Mouse (Mus musculus) G1E (cell line): ENCODE results near the gene Kcna7. TPM values are rescaled to one million over a fixed set of nuclear protein-coding genes. Genes with fewer than 3 reads are reported as not detected.
A peak's percentile ranks its signal among the peaks of the same experiment; 100 is the strongest.
"Not testable (repeated sequence)": the region's sequence is repeated elsewhere in the genome, so short reads cannot be mapped to it uniquely, and the experiment has no call there.

ENCODE experiments used
- ATAC-seq: 2 replicates; pipeline ENCODE4 v1.8.0; 2016; ENCODE audit warnings: mild to moderate bottlenecking; ENCODE audit not compliant: insufficient number of reproducible peaks, poor library complexity, low FRiP score, severe bottlenecking; ENCODE audit errors: extremely low read depth
- DNase-seq: peaks from one replicate; pipeline ENCODE4 v3.0.0; 2012; ENCODE audit warnings: low spot score
- H3K27me3 ChIP-seq: 2 replicates; pipeline ENCODE4 v1.6.1; 2012; ENCODE audit warnings: mild to moderate bottlenecking, low read length, inconsistent platforms; ENCODE audit not compliant: insufficient read depth
- H3K36me3 ChIP-seq: replicated peaks from 2 replicates; pipeline ENCODE3; 2012; ENCODE audit warnings: mild to moderate bottlenecking, inconsistent platforms
- H3K4me1 ChIP-seq: 2 replicates; pipeline ENCODE4 v1.6.1; 2012; ENCODE audit warnings: low read depth, low read length, inconsistent platforms, mixed read lengths; ENCODE audit not compliant: insufficient read depth
- H3K4me3 ChIP-seq: 2 replicates; pipeline ENCODE4 v1.5.1; 2012; ENCODE audit warnings: low read depth, mild to moderate bottlenecking, inconsistent platforms, low read length, moderate library complexity, mixed read lengths
- H3K9me3 ChIP-seq: replicated peaks from 2 replicates; pipeline ENCODE4 v1.6.1; 2012; ENCODE audit warnings: inconsistent platforms
- CTCF ChIP-seq: IDR thresholded peaks from 2 replicates; pipeline ENCODE4 v1.5.1; 2012; ENCODE audit warnings: low read depth, low read length, inconsistent platforms, mixed read lengths
- GATA1 ChIP-seq: IDR thresholded peaks from 2 replicates; pipeline ENCODE4 v1.6.1; 2012; ENCODE audit warnings: borderline replicate concordance, low read length, inconsistent platforms, mixed read lengths
- GATA2 ChIP-seq: IDR thresholded peaks from 2 replicates; pipeline ENCODE4 v1.6.1; 2012; ENCODE audit warnings: low read depth, low read length, inconsistent platforms, borderline replicate concordance
- POLR2AphosphoS5 ChIP-seq: IDR thresholded peaks from 2 replicates; pipeline ENCODE4 v1.6.1; 2012; ENCODE audit warnings: low read depth, low read length, inconsistent platforms; ENCODE audit not compliant: insufficient replicate concordance
- TAL1 ChIP-seq: conservative IDR thresholded peaks from 2 replicates; pipeline ENCODE4 v1.6.1; 2012; ENCODE audit warnings: low read depth, low read length, inconsistent platforms, mixed read lengths
- polyA plus RNA-seq: library from polyadenylated mRNA; stranded (reverse); fragments of >175 nt; gene quantifications from 2 replicates; pipeline ENCODE4 v1.2.3, GENCODE M21; 2012
- total RNA-seq, 2 experiments: library from RNA; stranded (forward) in 1 of 2; stranded (reverse) in 1 of 2; fragments of 200-1000 nt in 1 of 2; fragments of >200 nt in 1 of 2; fragmentation: Nextera tagmentation in 1 of 2; gene quantifications; 2 replicates each; pipeline ENCODE4 v1.2.3; 2014 to 2017

Kcna7 gene
- total RNA-seq (2014; fragmentation: Nextera tagmentation) (not detected in 2 replicates), total RNA-seq (2017) (0.05 TPM in 1 of 2 replicates, not detected in the other), polyA plus RNA-seq (not detected in 2 replicates)

- TF ChIP-seq CTCF (peak; percentile 91), GATA1 (no peak)
- no peak; the same call in 1 of the 2 replicates for ATAC-seq
- H3K4me1 ChIP-seq, result peaks cover 13% of the 10 kb centered on the region
- H3K9me3 ChIP-seq, result peaks cover 15% of the 10 kb centered on the region
- peaks cover 63% of the 10 kb centered on the region for H3K27me3 ChIP-seq
- peak; percentile 79 for DNase-seq
- H3K4me3 ChIP-seq, result peak within 1 kb of the TSS; percentile 19; the same call in 1 of the 2 replicates
- H3K36me3 ChIP-seq, result no peaks in the 10 kb centered on the region
These were observed at the start of gene Kcna7 for GRCm38 (mm10) chr7:45405091-45406075. Gene Kcna7 (plus strand): TSS chr7:45405653.

- H3K27me3 ChIP-seq, result peaks cover 43% of the 10 kb centered on the region
- no peaks in the 10 kb centered on the region for H3K9me3 ChIP-seq
- no peak for DNase-seq
- no peak overlapping the region for H3K4me3 ChIP-seq
- TF ChIP-seq GATA1 (no peak), TAL1 (no peak), CTCF (no peak), POLR2AphosphoS5 (no peak), GATA2 (no peak)
- ATAC-seq, result no peak
- peaks cover 10% of the 10 kb centered on the region for H3K4me1 ChIP-seq
- no peaks in the 10 kb centered on the region for H3K36me3 ChIP-seq
These were observed 49.4 kb upstream of the Kcna7 start for GRCm38 (mm10) chr7:45356087-45356486.

GRCm38 (mm10) chr7:45359081-45359480, 46.4 kb upstream of the Kcna7 start:
- Histone ChIP-seq H3K4me1 (peaks cover 12% of the 10 kb centered on the region), H3K27me3 (peaks cover 51% of the 10 kb centered on the region)
- not testable (repeated sequence) for DNase-seq, H3K9me3 ChIP-seq, H3K4me3 ChIP-seq, ATAC-seq, H3K36me3 ChIP-seq

GRCm38 (mm10) chr7:45360404-45361125, 44.9 kb upstream of the Kcna7 start:
- H3K4me1 ChIP-seq, result peaks cover 12% of the 10 kb centered on the region
- ATAC-seq, result no peak
- TF ChIP-seq POLR2AphosphoS5 (no peak), TAL1 (no peak), GATA2 (no peak), CTCF (no peak), GATA1 (no peak)
- no peak overlapping the region for H3K4me3 ChIP-seq
- DNase-seq, result no peak
- H3K9me3 ChIP-seq, result peaks cover 3% of the 10 kb centered on the region; the same call in 1 of the 2 replicates
- peaks cover 58% of the 10 kb centered on the region for H3K27me3 ChIP-seq
- no peaks in the 10 kb centered on the region for H3K36me3 ChIP-seq

GRCm38 (mm10) chr7:45361243-45361804, 44.1 kb upstream of the Kcna7 start:
- no peak for TF ChIP-seq GATA2
- no peak for TF ChIP-seq POLR2AphosphoS5
- no peak for TF ChIP-seq GATA1
- no peak for TF ChIP-seq CTCF
- no peak for TF ChIP-seq TAL1
- ATAC-seq (no peak), DNase-seq (no peak)
- Histone ChIP-seq H3K4me3 (no peak overlapping the region), H3K36me3 (no peaks in the 10 kb centered on the region), H3K4me1 (peaks cover 18% of the 10 kb centered on the region), H3K27me3 (peaks cover 61% of the 10 kb centered on the region), H3K9me3 (peaks cover 3% of the 10 kb centered on the region; the same call in 1 of the 2 replicates)

DNA sequence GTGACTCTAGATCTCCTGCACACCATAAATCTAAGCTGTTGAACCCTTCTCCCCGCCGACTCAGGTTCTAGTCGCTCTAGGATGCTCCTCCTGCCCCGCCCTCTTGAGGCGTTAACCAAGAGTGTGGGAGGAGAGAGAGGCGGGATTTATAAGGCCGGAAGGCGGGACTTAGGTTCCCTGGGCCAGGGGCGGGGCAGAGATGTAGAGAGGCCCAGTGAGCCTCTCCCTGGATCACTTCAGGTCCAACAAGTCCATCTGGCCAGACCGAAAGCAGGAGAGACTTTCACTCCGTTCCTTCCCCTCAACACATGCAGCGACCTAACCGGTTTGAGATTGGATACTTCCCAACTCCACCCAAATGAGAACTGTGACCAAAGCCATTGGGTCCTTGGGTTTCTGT, 42.7 kb upstream of the Kcna7 start:
- no peaks in the 10 kb centered on the region for H3K36me3 ChIP-seq

More for the DNA sequence above, 42.7 kb upstream of the Kcna7 start:
- peaks cover 60% of the 10 kb centered on the region for H3K27me3 ChIP-seq
- peaks cover 28% of the 10 kb centered on the region for H3K4me1 ChIP-seq
- ATAC-seq (no peak), DNase-seq (no peak)
- H3K4me3 ChIP-seq, result no peak overlapping the region
- peaks cover 3% of the 10 kb centered on the region; the same call in 1 of the 2 replicates for H3K9me3 ChIP-seq
- no peak for TF ChIP-seq TAL1
- no peak for TF ChIP-seq GATA2
- no peak for TF ChIP-seq CTCF
- no peak for TF ChIP-seq POLR2AphosphoS5
- TF ChIP-seq GATA1, result no peak
